8 mouse cellular contexts compared by ENCODE assay signal in genomic region chr15:99222794-99223584, GRCm38 (mm10). TPM values are rescaled to one million over a fixed set of nuclear protein-coding genes. Genes with fewer than 3 reads are reported as not detected.
DNase-seq lines count a peak whose midpoint lies in the region; ATAC-seq and TF ChIP-seq lines count a peak whose summit lies in the region.

No protein-coding gene starts in this region.

- ATAC-seq in liver, embryonic 12.5 days = no peak
- ATAC-seq in stomach, embryonic 16.5 days (ENCODE audit: insufficient read depth, low FRiP score) = no peak
- ATAC-seq in inflammation-experienced regulatory T-cells, adult 6 months = no peak

- DNase-seq in cerebellum, adult 2 months = no peak
- DNase-seq in cerebellum, adult 9-10 months = no peak
- peak; percentile 28 for DNase-seq in retina, embryonic 14.5 days (ENCODE audit: low spot score)
- no peak for DNase-seq in retina, postnatal 1 day
- no peak for DNase-seq in gastrocnemius, postnatal 14 days

- TF ChIP-seq POLR2A in cerebellum, adult 2 months (IDR thresholded peaks at IDR 0.05; ENCODE audit: borderline replicate concordance, insufficient read depth, low read length) = no peak

- H3K9me3 ChIP-seq in liver, embryonic 12.5 days (replicated peaks) = no peaks in the 10 kb centered on the region
- H3K9me3 ChIP-seq in stomach, embryonic 16.5 days (replicated peaks; ENCODE audit: control insufficient read depth, low read length) = no peaks in the 10 kb centered on the region

- H3K9ac ChIP-seq in liver, embryonic 12.5 days = no peak overlapping the region
- H3K9ac ChIP-seq in stomach, embryonic 16.5 days (ENCODE audit: low read length) = no peak overlapping the region

- no peaks in the 10 kb centered on the region for H3K36me3 ChIP-seq in liver, embryonic 12.5 days
- no peaks in the 10 kb centered on the region for H3K36me3 ChIP-seq in stomach, embryonic 16.5 days (ENCODE audit: control insufficient read depth, insufficient read depth, low read length)

- H3K4me2 ChIP-seq in liver, embryonic 12.5 days = peak overlapping the region; percentile 73
- peak overlapping the region; percentile 65 for H3K4me2 ChIP-seq in stomach, embryonic 16.5 days (ENCODE audit: low read depth, low read length)

- TF ChIP-seq CTCF in cerebellum, adult 2 months (IDR thresholded peaks at IDR 0.05; ENCODE audit: borderline replicate concordance, insufficient read depth, low read depth, low read length) = no peak

- no peak overlapping the region for H3K27ac ChIP-seq in cerebellum, adult 2 months (ENCODE audit: insufficient read depth, low read length)
- H3K27ac ChIP-seq in liver, embryonic 12.5 days = no peak overlapping the region
- no peak overlapping the region for H3K27ac ChIP-seq in stomach, embryonic 16.5 days (ENCODE audit: low read length)

- intact Hi-C loops in gastrocnemius, postnatal 14 days (cut with DNase I; ENCODE audit: low total_unique reads) = no loop called here

- H3K4me3 ChIP-seq in cerebellum, adult 2 months (replicated peaks; ENCODE audit: insufficient read depth, low read depth, low read length) = peak overlapping the region; percentile 65
- H3K4me3 ChIP-seq in liver, embryonic 12.5 days = peak overlapping the region; percentile 52
- H3K4me3 ChIP-seq in stomach, embryonic 16.5 days (replicated peaks; ENCODE audit: low read length) = peak overlapping the region; percentile 44

- peaks cover 2% of the 10 kb centered on the region; the same call in 1 of the 2 replicates for H3K27me3 ChIP-seq in cerebellum, adult 2 months (ENCODE audit: control insufficient read depth, insufficient read depth, low read length)
- peaks cover 94% of the 10 kb centered on the region for H3K27me3 ChIP-seq in liver, embryonic 12.5 days (replicated peaks)
- H3K27me3 ChIP-seq in stomach, embryonic 16.5 days (ENCODE audit: control insufficient read depth, insufficient read depth, low read length) = peaks cover 68% of the 10 kb centered on the region

- 10% methylated on average over 18 of the region's 18 CpGs for WGBS in cerebellum, adult 2 months
- WGBS in liver, embryonic 12.5 days (ENCODE audit: insufficient replicate concordance) = 8% methylated on average over 18 of the region's 18 CpGs
- WGBS in stomach, embryonic 16.5 days = 6% methylated on average over 18 of the region's 18 CpGs

- no peaks in the 10 kb centered on the region for H3K4me1 ChIP-seq in cerebellum, adult 2 months (ENCODE audit: control insufficient read depth, insufficient read depth, low read length)
- H3K4me1 ChIP-seq in liver, embryonic 12.5 days = peaks cover 27% of the 10 kb centered on the region
- H3K4me1 ChIP-seq in stomach, embryonic 16.5 days (ENCODE audit: control insufficient read depth, insufficient read depth, low read length) = peaks cover 17% of the 10 kb centered on the region

RNA-seq across cellular contexts. Expression of gene Kcnh3, which starts 1.7 kb away (rescaled TPM):
- 5.0 and 7.0 TPM in 2 replicates for polyA plus RNA-seq in cerebellum, adult 2 months (2012; rRNA removed)
- 0.10 TPM in 1 of 2 replicates, not detected in the other for polyA plus RNA-seq in liver, embryonic 12.5 days (2016; fragmentation: Nextera tagmentation; extraction: Ambion mirVana)
- polyA plus RNA-seq in stomach, embryonic 16.5 days (2015; fragmentation: Nextera tagmentation; extraction: Ambion mirVana) = 0.52 and 0.66 TPM in 2 replicates
- total RNA-seq in gastrocnemius, postnatal 14 days (2021) = not detected
- not detected for polyA plus RNA-seq in inflammation-experienced regulatory T-cells, adult 6 months (2017; shearing (Covaris generic))

RNA-seq across cellular contexts. Expression of gene Mcrs1, which starts 28.8 kb away (rescaled TPM):
- polyA plus RNA-seq in cerebellum, adult 2 months (2012; rRNA removed) = 84.9 and 94.4 TPM in 2 replicates
- 71.8 and 77.0 TPM in 2 replicates for polyA plus RNA-seq in liver, embryonic 12.5 days (2016; fragmentation: Nextera tagmentation; extraction: Ambion mirVana)
- 98.7 and 113 TPM in 2 replicates for polyA plus RNA-seq in stomach, embryonic 16.5 days (2015; fragmentation: Nextera tagmentation; extraction: Ambion mirVana)
- 10 to 100 TPM; 34.4 to 37.2 TPM for total RNA-seq in gastrocnemius, postnatal 14 days (2021)
- 10 to 100 TPM; 48.4 to 56.9 (median 49.1) TPM for polyA plus RNA-seq in inflammation-experienced regulatory T-cells, adult 6 months (2017; shearing (Covaris generic))
